Mouse (Mus musculus) liver (tissue): ENCODE data around the gene Myh6.
"Not testable (repeated sequence)": the region's sequence is repeated elsewhere in the genome, so short reads cannot be mapped to it uniquely, and the experiment has no call there.

Experiments used
- DNase-seq: peaks from one replicate; pipeline ENCODE4 v3.0.0-alpha.2; 2020; ENCODE audit warnings: mixed read lengths

Gene Myh6

GRCm38 (mm10) chr14:54994136-54994868 is 27.6 kb upstream of the Myh6 start, which contains the start of gene Myh7:
Gene Myh7 (minus strand): TSS chr14:54994626.
- no peak for DNase-seq

GRCm38 (mm10) chr14:54993636-54994035 is 26.9 kb upstream of the Myh6 start:
- DNase-seq = no peak

DNA sequence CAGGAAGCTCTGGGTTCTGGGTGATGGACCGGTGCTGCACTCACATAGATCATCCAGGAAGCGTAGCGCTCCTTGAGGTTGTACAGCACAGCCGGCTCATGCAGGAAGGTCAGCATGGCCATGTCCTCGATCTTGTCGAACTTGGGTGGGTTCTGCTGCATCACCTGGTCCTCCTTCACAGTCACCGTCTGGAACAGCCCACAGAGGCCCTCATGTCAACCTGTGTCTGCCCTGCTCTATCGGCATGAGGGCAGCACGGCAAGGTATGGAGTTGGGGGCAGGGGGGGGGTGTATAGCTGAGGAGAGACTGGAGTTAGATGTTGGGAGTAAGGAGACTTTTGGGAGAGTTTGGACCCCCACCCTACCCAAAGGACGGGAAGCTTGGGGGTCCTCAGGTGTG is 25.5 kb upstream of the Myh6 start:
- no peak for DNase-seq

DNA sequence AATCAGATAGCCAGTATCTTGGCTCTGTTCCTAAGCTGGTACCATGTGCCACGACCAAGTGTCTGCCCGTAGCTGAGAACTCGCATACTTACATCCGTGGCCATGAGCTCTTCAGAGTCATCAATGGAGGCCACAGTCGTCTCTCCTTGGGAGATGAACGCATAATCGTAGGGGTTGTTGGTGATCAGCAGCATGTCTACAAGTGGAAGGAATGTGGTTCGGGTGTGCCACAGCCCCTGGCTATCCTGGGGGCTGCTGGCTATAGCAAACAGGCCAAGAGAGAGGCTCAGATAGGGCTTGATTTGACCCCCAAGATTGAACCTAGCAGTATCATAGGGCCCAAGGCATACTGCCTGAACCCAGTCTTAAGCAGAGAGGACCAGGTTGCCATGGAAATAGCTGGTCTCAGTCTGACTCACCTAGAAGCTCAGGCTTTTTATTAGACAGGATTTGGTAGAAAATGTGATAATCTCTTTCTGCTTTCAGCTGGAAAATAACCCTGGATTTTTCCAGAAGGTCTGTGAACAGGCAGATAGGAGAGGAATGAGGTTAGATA is 23.2 kb upstream of the Myh6 start:
- DNase-seq = no peak

- DNase-seq = no peak
Observed at GRCm38 (mm10) chr14:54988882-54989281, 22.2 kb upstream of the Myh6 start.

GRCm38 (mm10) chr14:54988350-54988874 is 21.7 kb upstream of the Myh6 start:
- not testable (repeated sequence) for DNase-seq

DNA sequence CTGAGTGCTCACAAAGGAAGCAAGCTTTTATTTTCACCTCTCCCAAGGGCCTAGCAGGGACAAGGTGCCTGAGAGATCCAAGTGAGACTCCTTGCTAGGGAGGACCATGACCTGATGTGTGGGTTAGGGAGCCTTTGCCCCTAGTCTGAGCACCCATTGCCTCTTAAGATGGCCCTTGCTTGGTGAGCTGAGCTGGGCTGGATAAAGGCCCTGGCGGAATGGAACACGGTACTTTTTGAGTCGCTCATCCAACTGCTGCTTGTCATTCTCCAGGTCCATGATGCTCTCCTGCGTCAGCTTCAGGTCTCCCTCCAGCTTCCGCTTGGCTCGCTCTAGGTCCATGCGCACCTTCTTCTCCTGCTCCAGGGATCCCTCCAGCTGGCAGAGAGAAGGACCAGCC is 15.2 kb upstream of the Myh6 start:
- no peak for DNase-seq

DNA sequence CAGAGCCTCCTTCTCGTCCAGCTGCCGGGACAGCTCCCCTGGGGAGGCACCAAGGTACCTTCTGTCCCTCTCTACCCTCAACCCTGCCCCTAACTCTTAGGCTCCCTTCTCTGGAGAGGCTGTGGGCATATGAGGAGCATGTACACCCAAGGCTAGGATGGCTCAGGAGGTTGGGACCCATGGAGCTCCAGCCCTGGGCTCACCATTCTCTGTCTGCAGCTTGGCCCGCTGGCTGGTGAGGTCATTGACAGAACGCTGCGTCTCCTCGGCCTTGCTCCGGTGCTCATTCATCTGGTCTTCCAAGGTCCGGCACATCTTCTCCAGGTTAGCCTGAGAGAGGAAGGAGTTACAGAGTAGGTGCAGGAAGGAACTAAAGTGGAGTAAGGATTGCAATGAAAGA is 11.9 kb upstream of the Myh6 start:
- DNase-seq = no peak

- no peak for DNase-seq
Observed at GRCm38 (mm10) chr14:54976633-54977032, 9.9 kb upstream of the Myh6 start, which contains the start of gene Gm17428. Gene Gm17428 (plus strand): TSS chr14:54976933.

GRCm38 (mm10) chr14:54974068-54974791 is 7.5 kb upstream of the Myh6 start:
- no peak for DNase-seq

DNA sequence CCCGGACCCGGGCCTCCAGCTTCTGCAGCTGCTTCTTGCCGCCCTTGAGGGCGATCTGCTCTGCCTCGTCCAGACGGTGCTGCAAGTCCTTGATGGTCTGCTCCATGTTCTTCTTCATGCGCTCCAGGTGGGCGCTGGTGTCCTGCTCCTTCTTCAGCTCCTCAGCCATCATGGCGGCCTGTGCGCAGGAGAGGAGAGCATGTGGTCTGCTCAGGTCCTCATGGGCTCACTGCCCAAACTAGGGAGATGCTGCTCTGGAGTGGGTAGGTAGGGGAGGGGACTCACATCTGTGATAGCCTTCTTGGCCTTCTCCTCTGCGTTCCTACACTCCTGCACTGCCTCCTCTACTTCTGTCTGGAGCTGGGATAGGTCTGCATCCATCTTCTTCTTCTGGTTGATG is 6.1 kb upstream of the Myh6 start:
- DNase-seq = not testable (repeated sequence)

GRCm38 (mm10) chr14:54968344-54968743 is 1.6 kb upstream of the Myh6 start:
- DNase-seq = no peak

DNA sequence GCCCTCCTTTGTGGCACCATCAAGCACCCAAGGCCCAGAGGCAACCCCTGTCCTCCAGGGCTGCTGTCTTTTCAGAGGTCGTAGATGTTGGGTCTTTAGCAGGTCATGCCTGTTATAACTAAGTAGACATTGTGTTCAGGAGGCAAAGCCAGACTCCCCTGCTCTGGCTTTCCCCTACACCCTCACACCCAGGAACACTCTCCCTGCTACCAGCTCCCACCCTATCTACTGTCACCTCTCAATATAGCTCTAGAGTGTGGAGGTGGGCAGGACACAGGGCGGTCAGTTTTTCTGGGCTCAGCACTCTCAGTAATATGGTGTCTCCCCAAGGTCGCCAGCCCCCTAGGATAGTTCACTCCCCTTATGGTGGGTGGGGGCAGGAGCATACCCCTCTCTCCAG is 1.1 kb upstream of the Myh6 start:
- DNase-seq = no peak

DNA sequence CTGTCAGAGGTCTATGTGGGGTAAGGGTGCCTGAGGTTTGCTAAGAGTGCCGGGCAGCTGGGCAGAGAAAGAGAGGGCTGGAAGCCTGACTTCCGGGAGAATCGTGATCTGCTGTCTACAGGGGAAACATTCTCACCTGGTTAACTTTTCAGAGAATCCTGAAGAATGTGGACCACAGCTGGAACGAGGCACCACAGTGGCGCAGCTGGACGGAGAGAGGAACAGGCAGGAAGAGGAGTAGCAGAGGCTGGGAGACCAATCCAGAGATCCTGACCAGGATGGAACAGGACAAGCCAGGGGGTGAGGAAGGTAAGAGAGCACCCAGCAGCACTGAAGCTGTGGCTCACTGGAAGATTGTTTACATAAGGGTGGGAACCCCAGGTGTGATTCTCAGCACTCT is 1.1 kb downstream of the Myh6 start:
- no peak for DNase-seq

DNA sequence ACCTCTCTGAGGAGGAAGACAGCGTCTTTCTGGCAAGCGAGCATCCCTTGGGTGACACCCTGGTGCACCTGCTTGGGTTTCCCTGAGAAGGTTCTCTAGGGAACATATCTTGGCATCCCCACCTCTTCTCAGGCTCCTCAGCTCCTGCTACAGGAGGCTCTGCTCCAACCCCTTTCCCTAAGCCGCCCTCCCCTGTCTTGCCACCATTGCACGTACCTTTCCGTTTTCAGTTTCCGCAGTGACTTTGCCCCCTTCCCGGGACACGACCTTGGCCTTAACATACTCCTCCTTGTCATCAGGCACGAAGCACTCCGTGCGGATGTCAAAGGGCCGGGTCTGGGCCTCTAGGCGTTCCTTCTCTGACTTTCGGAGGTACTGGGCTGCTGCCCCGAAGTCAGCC is 1.7 kb downstream of the Myh6 start:
- no peak for DNase-seq

GRCm38 (mm10) chr14:54963727-54964126 is 3.0 kb downstream of the Myh6 start:
- no peak for DNase-seq

DNA sequence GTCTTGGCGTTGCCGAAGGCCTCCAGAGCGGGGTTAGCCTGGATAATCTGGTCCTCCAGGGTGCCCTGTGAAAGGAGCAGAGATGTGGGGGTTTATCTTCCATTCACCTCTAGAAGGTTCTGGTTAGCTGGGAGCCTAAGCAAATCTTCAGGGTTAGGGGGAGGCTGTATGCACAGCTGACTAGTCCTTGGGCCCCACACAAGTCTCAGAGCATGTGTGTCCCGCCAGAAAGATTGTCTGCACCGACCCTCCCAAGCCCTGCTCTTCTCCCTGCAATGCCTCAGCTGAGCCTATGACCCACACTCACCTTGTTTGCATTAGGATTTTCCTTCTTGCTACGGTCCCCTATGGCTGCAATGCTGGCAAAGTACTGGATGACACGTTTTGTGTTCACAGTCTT is 4.0 kb downstream of the Myh6 start:
- no peak for DNase-seq

DNA sequence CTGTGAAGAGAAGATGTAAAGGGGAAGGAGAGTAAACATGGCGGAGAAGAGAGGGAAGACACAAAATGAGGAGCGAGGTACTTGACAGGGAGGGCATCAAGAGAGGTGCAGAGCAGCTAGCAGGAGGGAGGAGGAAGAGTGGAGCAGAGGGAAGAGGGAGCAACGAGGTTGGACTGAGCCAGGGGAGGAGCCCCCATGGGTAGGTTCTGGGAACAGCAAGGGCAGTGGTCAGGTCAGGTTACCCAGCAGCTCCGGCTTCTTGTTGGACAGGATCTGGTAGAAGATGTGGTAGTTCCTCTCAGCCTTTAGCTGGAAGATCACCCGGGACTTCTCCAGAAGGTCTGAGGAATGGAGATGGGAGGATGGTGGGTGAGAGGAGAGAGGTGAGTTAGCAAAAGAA is 5.2 kb downstream of the Myh6 start:
- no peak for DNase-seq

DNA sequence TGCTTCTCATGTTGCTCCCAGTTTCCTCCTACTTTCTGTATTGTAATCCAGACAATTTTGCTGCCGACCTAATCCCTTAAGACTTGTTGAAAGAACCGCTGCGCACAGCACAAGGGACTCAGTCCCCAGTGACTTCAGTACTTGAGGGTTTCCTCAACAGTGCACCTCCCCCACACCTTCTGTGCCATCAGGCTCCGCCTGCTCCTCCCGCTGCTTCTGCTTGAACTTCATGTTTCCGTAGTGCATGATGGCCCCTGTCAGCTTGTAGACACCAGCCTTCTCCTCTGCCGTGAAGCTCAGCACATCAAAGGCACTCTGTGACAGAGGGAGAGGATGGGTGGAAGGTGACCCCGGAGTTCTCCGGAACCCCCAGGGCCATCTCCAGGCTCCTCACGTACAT is 6.0 kb downstream of the Myh6 start:
- DNase-seq = no peak

DNA sequence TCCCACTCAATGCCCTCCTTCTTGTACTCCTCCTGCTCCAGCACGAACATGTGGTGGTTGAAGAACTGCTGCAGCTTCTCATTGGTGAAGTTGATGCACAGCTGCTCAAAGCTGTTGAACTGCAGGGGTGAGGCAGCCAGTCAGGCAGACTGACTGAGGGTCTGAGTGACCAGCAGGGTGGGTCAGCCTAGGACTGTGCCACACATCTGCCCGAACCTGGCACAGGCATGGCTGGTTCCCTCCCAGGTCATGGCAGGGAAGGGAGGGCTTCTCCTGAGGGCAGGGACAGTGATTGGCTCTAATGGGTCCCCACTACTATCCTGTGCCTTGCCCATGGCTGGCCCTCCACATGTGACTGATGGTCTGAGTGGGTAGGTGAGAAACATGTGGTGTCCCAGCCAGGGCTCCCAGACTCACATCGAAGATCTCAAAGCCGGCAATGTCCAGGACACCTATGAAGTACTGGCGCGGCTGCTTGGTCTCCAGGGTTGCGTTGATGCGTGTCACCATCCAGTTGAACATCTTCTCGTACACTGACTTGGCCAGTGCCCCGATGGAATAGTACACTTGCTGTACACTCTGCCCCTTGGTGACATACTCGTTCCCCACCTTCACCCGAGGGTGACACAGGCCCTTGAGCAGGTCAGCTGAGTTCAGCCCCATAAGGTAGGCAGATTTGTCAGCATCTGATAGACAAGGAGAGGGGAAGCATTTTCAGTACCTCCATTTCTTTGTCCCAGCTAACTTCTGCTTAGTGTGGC is 6.7 kb downstream of the Myh6 start:
- DNase-seq = not testable (repeated sequence)

DNA sequence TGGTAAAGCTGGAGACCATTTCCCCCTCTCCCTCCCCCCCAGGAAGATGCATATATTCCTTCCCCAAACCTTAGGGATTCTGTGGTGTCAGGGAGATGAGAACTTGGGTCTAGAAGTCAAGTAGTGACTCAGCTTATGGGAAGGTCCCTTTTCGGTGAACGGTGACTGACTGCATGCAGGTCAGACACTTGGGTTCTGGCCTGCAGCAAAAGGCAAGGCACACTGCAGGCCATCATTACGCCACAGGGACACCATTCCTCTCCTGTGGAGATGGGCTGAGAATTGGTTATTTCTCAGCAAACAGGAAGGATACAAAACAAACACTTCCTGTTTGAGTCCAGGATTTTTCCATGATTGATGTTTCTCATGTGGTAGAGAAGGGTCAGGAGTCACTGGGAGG is 7.5 kb downstream of the Myh6 start:
- no peak for DNase-seq

DNA sequence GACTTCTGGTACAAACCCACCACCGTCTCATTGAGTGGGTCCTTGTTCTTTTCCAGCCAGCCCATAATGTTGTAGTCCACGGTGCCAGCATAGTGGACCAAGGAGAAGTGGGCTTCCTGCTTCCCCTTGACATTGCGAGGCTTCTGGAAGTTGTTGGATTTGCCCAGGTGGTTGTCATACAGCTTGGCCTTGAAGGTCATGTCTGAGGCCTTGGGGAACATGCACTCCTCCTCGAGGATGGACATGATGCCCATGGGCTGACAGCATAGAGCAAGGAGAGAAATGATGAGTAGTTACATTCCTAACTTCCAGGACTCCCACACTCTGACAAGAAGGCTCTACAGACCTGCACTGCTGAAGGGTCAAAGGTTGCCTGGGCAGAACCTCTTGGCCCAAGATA is 8.2 kb downstream of the Myh6 start:
- no peak for DNase-seq

- no peak for DNase-seq
Observed at GRCm38 (mm10) chr14:54956533-54956932, 10.2 kb downstream of the Myh6 start.
